Mouse (Mus musculus) liver, embryonic 14.5 days (tissue): Measurements from ENCODE around the gene Prrc2b.

ENCODE experiments used
- CTCF ChIP-seq: IDR thresholded peaks from 2 replicates; pipeline ENCODE4 v1.5.1; 2016; ENCODE audit warnings: antibody characterized with exemption, low read depth, control low read depth
- EP300 ChIP-seq: IDR thresholded peaks from 2 replicates; pipeline ENCODE4 v1.6.1; 2016; ENCODE audit warnings: antibody characterized with exemption, low read depth

- TF ChIP-seq EP300 (no peak), CTCF (no peak)
Observed at GRCm38 (mm10) chr2:32132567-32132992, 18.3 kb upstream of the Prrc2b start.
